Mouse (Mus musculus) lung, adult 18-20 months (tissue): ENCODE results near the gene Actrt2.
A peak's percentile ranks its signal among the peaks of the same experiment; 100 is the strongest.

ENCODE experiments used
- DNase-seq, 2 experiments: peaks; one replicate each; pipeline ENCODE4 v3.0.0; 2022; ENCODE audit warnings: mixed read lengths in 2 of 2

Actrt2 gene

DNA sequence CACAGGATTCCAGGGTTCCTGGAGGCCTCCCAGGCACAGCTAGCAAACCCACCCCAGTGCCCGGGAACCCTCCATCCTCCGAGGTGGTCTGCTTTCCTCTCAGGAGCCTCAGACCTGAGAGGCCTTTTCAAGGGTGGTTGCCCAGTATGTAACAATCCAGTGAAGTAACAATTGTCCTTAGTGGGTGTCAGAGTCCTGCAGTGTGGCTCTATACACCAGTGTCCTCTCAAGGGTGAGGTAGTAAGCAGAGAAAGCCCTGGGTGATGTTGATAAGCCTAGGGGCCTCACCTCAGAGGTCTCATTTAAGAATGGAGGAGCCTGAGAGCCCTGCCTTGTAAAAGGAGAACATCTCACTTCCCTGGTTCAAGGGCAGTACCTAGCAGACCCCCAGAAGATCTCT lies at the start of gene Actrt2:
Gene Actrt2 (minus strand): TSS at position 101 of the 400 bp plus-strand sequence.
- DNase-seq, result no peak

DNA sequence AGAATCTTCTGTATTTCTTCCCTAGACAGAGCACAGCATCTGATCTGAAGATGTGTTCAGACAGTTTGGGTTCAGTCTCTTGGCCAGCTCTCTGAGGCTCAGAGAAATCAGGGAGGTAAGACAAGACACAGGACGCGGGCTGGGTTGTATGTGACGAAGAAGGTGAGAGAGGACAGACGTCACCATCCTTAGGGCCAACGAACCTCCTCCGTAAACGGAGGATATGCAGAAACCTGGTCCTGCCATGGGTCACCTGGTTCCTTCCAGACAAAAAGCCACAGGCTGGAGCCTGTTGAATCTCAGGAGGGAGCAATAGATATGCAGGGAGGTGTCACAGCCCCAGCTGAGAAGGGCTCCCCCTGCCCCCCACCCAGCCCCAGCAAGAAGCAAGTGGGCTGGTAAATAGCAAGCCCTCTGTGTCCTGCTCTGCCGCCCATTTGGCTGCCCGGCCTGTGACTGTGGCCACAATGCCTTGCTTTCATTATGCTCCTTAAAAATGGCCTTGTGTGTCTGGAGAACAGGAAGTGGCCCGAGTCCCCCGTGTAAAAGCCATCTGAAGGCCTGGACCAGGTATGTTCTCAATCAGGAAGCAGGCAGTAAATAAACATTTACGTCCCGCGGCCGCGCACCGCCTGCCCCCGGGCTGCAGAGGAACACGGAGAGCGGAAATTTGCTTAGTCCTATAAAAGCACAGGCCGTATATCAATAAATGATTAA lies 41.9 kb upstream of the Actrt2 start:
- no peak for DNase-seq

- DNase-seq, result no peak
Observed at GRCm38 (mm10) chr4:154708811-154709210, 41.1 kb upstream of the Actrt2 start.

DNA sequence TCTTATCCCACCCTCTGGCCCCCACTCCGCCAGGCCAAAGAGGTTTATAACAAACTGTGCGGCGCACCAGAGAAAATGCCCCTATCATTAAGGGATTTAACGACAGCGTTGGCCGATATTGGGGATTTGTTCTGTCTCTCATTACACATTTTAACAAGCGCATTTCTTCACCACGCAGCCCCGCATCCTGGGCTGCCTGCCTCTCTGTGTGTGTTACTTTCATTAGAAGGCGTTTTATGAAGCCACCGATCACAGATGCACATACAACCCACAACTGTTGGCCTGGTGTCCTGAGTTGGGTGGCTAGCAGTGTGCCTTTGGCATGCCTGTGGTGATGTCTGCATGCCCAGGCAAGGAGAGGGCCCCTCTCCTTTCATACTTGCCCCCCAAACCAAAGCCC lies 40.6 kb upstream of the Actrt2 start:
- no peak for DNase-seq

DNA sequence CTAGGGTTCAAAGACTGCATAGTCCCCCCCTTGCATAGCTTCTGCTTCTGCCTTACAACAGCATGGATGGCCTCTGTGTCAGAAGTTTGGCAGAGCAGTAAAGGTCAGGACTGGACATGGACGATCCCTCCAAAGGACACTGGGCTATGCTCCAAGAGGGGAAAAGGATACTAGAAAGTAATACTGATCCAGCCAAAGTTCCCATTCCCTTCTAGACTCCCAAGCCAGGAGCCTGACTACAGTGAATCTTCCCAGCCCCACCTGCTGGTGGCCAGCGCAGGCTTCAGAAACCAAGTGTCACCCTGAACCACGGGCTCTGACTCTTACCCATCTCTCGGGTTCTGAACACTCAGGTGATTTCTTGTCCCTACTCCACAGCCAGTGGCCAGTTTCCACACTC lies 39.9 kb upstream of the Actrt2 start:
- no peak for DNase-seq

DNA sequence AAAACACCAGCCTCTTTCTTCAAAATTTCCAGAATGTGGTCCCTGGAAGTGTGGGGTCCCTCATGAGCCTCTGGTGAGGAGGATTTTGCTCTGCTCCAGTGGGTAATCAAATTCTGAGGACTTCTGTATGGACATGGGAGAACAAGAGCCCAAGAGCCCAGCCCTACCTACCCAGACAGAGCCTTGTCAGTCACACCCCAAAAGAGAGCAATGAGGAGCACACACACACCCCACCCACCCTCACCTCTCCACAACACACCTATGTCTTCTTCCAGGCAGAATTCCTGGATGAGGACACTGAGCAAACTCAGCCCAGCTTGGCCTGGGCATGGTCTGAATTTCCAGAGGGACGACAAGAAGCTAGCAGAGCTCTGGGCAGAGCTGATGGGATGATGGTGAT lies 38.8 kb upstream of the Actrt2 start:
- no peak for DNase-seq

DNA sequence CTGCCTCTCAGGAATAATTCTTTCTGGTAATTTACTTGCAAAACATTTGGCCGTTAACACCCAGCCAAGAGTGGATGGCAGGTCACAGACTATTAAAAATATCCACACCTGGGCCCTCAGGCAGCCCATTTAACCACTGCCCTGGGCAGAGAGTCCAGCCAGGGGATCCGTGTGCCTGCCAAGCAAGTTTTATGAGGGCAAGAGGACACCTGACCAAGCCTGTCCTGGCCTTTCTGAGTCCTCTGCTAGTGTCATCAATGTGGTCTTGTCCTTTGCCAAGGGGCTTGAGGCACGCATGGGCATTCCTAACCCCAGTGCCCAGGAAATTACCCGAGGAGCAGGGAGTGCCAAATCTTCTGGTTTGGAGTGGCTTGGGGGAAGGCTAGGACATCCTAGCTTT lies 38.0 kb upstream of the Actrt2 start:
- no peak for DNase-seq

- no peak for DNase-seq
Observed at GRCm38 (mm10) chr4:154705056-154705455, 37.4 kb upstream of the Actrt2 start.

- DNase-seq, result no peak
Observed at GRCm38 (mm10) chr4:154704591-154704990, 36.9 kb upstream of the Actrt2 start.

DNA sequence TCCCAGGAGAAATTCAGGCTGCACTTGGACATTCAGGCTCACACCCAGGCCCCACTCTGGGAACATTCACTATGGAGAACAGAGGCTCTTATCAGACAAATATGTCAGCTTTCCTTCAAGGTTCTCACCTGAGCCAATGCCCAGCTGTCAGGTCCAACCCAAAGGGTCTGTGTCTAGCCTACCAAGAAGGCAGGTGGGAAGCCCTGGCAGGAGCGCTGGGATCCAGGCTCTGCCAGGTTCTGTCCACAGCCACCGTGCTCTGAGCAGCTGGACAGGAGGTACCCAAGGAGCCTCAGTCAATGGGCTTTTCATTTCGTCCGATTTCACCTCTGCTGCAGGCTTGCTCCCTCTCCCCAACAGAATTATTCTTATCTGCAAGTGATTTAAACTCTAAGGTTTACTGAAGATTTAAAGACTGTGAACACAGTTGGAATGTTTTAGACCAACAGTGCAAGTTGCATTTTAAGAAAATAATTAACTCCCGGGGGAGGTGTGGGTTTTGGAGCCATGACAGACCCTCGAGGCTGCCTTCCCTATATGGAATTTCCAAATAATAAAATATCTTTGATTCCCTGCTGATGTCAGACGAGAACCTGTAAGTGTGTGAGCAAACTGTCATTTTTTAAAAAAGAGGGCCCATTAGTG lies 35.9 kb upstream of the Actrt2 start:
- DNase-seq, result no peak

- DNase-seq, result no peak
Observed at GRCm38 (mm10) chr4:154702931-154703330, 35.3 kb upstream of the Actrt2 start.

DNA sequence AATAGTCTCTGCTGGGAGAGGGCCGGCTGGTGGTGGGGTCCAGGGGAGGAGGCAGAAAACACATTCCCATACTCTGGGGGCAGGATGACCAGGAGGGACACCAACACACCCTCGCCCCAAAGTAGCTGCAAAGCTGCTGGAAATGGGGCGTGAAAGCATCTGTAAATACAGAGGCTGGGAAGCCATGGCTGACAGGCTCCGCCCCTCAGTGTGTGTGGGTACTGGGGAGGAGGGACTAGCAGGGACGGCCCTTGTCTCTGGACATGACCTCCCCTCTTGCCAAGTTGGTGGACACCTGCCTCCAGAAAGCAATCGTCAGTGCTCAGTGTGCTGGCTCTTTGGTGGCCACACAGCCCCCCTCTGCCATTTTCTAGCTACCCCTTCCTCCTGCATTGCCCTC lies 34.5 kb upstream of the Actrt2 start:
- no peak for DNase-seq

DNA sequence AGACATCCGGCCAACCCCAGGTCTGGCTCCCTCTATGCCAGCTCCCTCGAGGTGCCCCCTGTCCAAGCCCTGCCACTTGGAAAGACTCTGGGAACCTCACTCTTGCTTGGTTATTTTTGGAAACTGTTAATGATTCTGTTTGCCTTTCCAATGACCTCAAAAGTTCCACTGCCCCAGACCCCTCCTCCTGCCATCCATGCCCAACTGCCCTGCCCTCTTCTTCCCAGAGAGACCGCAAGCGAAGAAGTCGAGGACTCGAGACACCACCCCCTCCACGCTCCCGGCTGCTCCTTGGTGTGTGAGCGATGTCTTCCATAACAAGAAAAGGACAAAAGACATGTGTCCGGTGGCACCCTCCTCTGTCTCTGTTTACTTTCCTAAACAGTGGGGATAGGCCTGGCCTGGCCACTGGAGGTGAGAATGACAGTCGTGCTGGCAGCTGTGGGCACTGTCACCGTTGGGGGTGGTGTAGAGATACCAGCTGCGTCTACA lies 33.3 kb upstream of the Actrt2 start:
- peak in 1 of 2 experiments; percentile 3 for DNase-seq

GRCm38 (mm10) chr4:154700436-154700835 lies 32.8 kb upstream of the Actrt2 start:
- no peak for DNase-seq

DNA sequence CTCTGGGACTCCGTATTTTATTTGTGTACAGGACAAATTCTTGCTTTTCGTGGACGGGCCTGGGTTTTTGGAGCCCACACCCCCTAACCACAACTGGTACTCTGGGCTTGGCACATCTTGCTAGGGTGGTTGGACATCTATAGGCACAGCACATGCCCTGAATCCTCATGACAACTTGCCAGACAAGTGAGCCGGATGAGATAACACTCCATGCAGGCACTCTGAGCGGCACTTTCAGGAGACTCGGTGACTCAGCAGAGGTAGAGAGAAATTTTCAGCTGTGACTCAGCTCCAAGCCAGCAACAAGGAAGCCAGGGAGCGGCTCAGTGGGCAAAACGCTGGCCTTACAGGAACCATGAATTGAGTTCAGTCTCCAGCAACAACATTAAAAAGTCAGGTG lies 31.6 kb upstream of the Actrt2 start:
- DNase-seq, result no peak

DNA sequence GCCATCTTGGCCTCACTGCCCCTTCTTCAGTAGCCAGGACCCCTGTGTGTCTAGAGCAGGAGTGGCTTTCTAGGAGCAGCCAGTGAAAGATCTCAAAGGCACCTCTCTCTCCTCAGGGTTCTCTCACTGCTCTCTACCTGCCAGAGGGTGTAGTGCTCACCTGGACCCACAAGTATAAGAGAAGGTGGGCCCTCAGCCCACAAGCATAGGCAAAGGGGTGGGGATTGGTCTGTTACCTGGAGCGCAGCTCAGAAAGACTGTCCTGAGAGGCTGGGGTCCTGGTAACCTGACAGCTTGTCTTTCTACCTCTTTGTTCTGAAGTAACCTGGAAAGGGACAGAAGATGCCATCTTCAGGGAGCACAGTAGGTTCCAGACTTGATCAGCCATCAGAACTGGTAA lies 31.0 kb upstream of the Actrt2 start:
- no peak for DNase-seq

GRCm38 (mm10) chr4:154698021-154698590 lies 30.4 kb upstream of the Actrt2 start:
- DNase-seq, result no peak

DNA sequence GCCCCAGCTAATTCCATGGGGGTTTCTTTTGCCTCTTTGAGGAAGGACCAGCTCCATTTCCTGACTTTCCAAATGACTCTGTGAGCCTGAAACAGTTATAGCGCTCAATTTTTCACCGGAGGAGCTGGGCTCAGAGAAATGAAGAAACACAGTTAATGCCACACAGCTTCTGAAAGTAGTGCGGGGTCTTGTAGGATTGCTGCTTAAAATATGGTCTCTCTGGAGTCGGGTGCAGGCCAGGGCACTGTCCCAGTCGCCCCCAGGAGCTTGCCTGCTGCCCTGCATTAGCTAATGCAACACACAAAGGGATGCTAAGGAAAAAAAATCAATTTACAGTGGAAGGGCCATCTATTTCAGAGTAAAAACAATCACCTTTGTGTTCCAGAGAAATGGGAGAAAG lies 29.8 kb upstream of the Actrt2 start:
- DNase-seq, result no peak

DNA sequence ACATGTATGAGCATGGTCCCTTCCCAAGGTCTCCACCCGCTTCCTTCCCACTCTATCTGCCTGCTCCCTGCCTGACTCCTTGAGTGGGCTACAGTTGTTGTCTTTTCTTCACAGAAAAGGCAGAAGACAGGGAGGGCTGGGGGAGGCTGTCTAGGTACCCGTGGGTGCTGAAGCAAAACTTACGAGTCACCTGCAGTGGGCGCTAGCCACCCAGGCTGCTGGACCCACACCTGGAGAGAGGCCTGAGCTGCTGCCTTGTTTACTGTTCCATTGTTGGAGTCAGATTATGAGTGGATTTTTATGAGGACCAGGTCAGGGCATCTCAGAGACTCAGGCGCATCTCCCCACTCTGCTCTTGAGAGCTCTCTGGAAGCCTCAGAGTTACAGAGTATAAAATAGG lies 28.9 kb upstream of the Actrt2 start:
- no peak for DNase-seq

GRCm38 (mm10) chr4:154696146-154696545 lies 28.5 kb upstream of the Actrt2 start:
- DNase-seq, result no peak

GRCm38 (mm10) chr4:154694361-154694760 lies 26.7 kb upstream of the Actrt2 start:
- DNase-seq, result no peak

DNA sequence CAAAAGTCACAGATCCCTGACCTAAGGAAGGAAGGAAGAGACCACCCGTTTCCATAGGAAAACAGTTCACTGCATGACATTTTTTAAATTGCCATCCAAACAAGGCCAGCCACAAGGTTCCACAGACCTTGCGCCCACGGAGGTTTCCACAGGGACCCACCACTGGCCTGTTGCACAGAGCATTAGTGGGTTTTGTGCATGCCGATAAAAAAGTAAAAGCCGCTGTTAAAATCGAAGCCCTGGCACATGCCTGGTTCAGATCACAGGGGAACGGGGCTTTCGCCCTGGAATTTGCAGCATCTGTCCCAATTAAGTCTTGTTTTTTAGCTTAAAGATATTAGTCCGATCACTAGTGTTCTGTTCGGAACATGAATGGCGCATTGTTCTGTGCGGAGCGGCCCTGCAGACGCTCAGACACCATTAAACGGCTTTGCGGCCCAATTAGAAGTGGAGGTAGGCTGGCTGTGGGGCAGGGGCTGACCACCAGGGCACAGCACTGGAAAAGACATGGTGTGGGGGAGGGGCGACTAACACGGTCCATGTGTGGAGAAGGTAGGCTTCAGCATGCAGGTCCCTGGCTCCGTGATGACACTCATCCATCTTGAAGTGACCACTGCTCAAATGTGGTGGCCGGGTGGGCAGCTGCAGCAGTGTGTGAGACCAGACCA lies 25.8 kb upstream of the Actrt2 start:
- DNase-seq, result no peak

DNA sequence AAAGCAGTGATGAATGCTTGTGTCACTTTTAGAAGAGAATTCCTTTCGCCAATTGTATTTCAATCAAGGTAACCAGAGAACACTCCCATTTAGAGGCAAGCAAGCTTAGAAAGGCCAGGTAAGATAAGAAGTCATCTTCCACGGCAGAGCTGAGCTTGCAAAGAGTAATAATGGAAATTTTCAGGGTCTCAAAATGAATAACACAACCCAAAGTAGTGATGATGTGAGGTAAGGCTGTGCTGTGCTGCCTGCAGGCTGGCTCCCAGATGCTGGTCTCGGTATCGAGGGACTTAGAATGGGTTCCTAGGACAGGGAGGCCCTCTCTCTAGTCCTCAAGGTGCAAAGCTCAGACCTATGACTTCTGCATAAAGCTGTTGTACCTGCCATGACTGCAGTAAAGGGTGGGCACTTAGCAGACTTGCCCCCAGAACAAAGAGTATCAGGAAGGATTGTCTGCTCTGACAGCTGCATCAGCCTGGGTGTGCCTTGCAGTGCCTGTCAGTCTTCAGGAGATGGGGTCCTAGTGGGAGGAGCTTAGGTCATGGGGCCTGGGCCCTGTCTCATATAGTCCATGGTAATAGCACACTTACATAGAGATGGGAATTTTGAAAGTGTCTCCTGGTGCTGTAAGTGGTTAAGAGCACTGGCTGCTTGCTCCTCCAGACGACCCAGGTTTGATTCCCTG lies 15.5 kb upstream of the Actrt2 start:
- no peak for DNase-seq
